Mouse (Mus musculus): ENCODE data around the gene Klhdc1. TPM values are rescaled to one million over a fixed set of nuclear protein-coding genes. Genes with fewer than 3 reads are reported as not detected.

The Klhdc1 gene
- polyA plus RNA-seq, 1 experiment from 2014 or later, result 20.2 TPM

GRCm38 (mm10) chr12:69262251-69262650, 21.3 kb downstream of the Klhdc1 start:
- TF ChIP-seq EP300 (optimal IDR thresholded peaks at IDR 0.05), result no peak
- no peak for TF ChIP-seq CTCF (IDR thresholded peaks at IDR 0.05; ENCODE audit: low read depth)
- no peaks in the 10 kb centered on the region for H3K36me3 ChIP-seq (ENCODE audit: control insufficient read depth, insufficient read depth, low read length)
- no peak overlapping the region for H3K27ac ChIP-seq (replicated peaks)
- H3K9ac ChIP-seq (ENCODE audit: low read length), result no peak overlapping the region
- no peaks in the 10 kb centered on the region for H3K4me1 ChIP-seq (replicated peaks; ENCODE audit: control insufficient read depth, insufficient read depth)
- no peak for ATAC-seq (ENCODE audit: low FRiP score, low TSS enrichment)
- no peak overlapping the region for H3K4me2 ChIP-seq (replicated peaks; ENCODE audit: low read depth)
- H3K27me3 ChIP-seq (ENCODE audit: control insufficient read depth, insufficient read depth, low read length), result no peaks in the 10 kb centered on the region
- H3K4me3 ChIP-seq (ENCODE audit: low read depth, low read length), result no peak overlapping the region
- WGBS, result 93% methylated on average over 5 of the region's 5 CpGs
- no peak for DNase-seq (ENCODE audit: low spot score)
- H3K9me3 ChIP-seq (ENCODE audit: control insufficient read depth, low read length), result no peaks in the 10 kb centered on the region

GRCm38 (mm10) chr12:69265031-69265430, 24.1 kb downstream of the Klhdc1 start:
- Histone ChIP-seq H3K36me3 (ENCODE audit: control insufficient read depth, insufficient read depth, low read length) (no peaks in the 10 kb centered on the region), H3K4me3 (ENCODE audit: low read depth, low read length) (no peak overlapping the region), H3K27me3 (ENCODE audit: control insufficient read depth, insufficient read depth, low read length) (no peaks in the 10 kb centered on the region), H3K4me2 (replicated peaks; ENCODE audit: low read depth) (no peak overlapping the region), H3K27ac (replicated peaks) (no peak overlapping the region), H3K4me1 (replicated peaks; ENCODE audit: control insufficient read depth, insufficient read depth) (no peaks in the 10 kb centered on the region), H3K9ac (ENCODE audit: low read length) (no peak overlapping the region), H3K9me3 (ENCODE audit: control insufficient read depth, low read length) (no peaks in the 10 kb centered on the region)
- DNase-seq (ENCODE audit: low spot score) (no peak), ATAC-seq (ENCODE audit: low FRiP score, low TSS enrichment) (no peak)
- WGBS, result 82% methylated on average over 3 of the region's 3 CpGs
- TF ChIP-seq EP300 (optimal IDR thresholded peaks at IDR 0.05), result no peak
- TF ChIP-seq CTCF (IDR thresholded peaks at IDR 0.05; ENCODE audit: low read depth), result no peak

GRCm38 (mm10) chr12:69267956-69268632, 27.1 kb downstream of the Klhdc1 start:
- WGBS, result 79% methylated on average over 11 of the region's 11 CpGs
- Histone ChIP-seq H3K4me3 (ENCODE audit: low read depth, low read length) (no peak overlapping the region), H3K9me3 (ENCODE audit: control insufficient read depth, low read length) (no peaks in the 10 kb centered on the region), H3K4me2 (replicated peaks; ENCODE audit: low read depth) (no peak overlapping the region), H3K9ac (ENCODE audit: low read length) (no peak overlapping the region), H3K4me1 (replicated peaks; ENCODE audit: control insufficient read depth, insufficient read depth) (no peaks in the 10 kb centered on the region), H3K36me3 (ENCODE audit: control insufficient read depth, insufficient read depth, low read length) (no peaks in the 10 kb centered on the region), H3K27me3 (ENCODE audit: control insufficient read depth, insufficient read depth, low read length) (no peaks in the 10 kb centered on the region), H3K27ac (replicated peaks) (no peak overlapping the region)
- ATAC-seq (ENCODE audit: low FRiP score, low TSS enrichment) (no peak), DNase-seq (ENCODE audit: low spot score) (no peak)
- TF ChIP-seq CTCF (IDR thresholded peaks at IDR 0.05; ENCODE audit: low read depth), result no peak
- no peak for TF ChIP-seq EP300 (optimal IDR thresholded peaks at IDR 0.05)

- H3K27me3 ChIP-seq (ENCODE audit: control insufficient read depth, insufficient read depth, low read length), result no peaks in the 10 kb centered on the region
- H3K4me2 ChIP-seq (replicated peaks; ENCODE audit: low read depth), result no peak overlapping the region
- no peaks in the 10 kb centered on the region for H3K36me3 ChIP-seq (ENCODE audit: control insufficient read depth, insufficient read depth, low read length)
- H3K27ac ChIP-seq (replicated peaks), result no peak overlapping the region
- no peak overlapping the region for H3K4me3 ChIP-seq (ENCODE audit: low read depth, low read length)
- 88% methylated on average over 2 of the region's 2 CpGs for WGBS
- no peak overlapping the region for H3K9ac ChIP-seq (ENCODE audit: low read length)
- no peaks in the 10 kb centered on the region for H3K9me3 ChIP-seq (ENCODE audit: control insufficient read depth, low read length)
- H3K4me1 ChIP-seq (replicated peaks; ENCODE audit: control insufficient read depth, insufficient read depth), result no peaks in the 10 kb centered on the region
- TF ChIP-seq EP300 (optimal IDR thresholded peaks at IDR 0.05) (no peak), CTCF (IDR thresholded peaks at IDR 0.05; ENCODE audit: low read depth) (no peak)
- no peak for ATAC-seq (ENCODE audit: low FRiP score, low TSS enrichment)
- DNase-seq (ENCODE audit: low spot score), result no peak
Measured at GRCm38 (mm10) chr12:69268956-69269355, 28.0 kb downstream of the Klhdc1 start.

- Histone ChIP-seq H3K9me3 (ENCODE audit: control insufficient read depth, low read length) (no peaks in the 10 kb centered on the region), H3K4me1 (replicated peaks; ENCODE audit: control insufficient read depth, insufficient read depth) (no peaks in the 10 kb centered on the region), H3K9ac (ENCODE audit: low read length) (no peak overlapping the region), H3K4me2 (replicated peaks; ENCODE audit: low read depth) (no peak overlapping the region), H3K27me3 (ENCODE audit: control insufficient read depth, insufficient read depth, low read length) (no peaks in the 10 kb centered on the region), H3K36me3 (ENCODE audit: control insufficient read depth, insufficient read depth, low read length) (no peaks in the 10 kb centered on the region), H3K27ac (replicated peaks) (peak overlapping the region; percentile 20), H3K4me3 (ENCODE audit: low read depth, low read length) (no peak overlapping the region)
- 26% methylated on average over 1 of the region's 1 CpGs for WGBS
- peak; percentile 38 for DNase-seq (ENCODE audit: low spot score)
- no peak for TF ChIP-seq CTCF (IDR thresholded peaks at IDR 0.05; ENCODE audit: low read depth)
- TF ChIP-seq EP300 (optimal IDR thresholded peaks at IDR 0.05), result no peak
- peak; percentile 83 for ATAC-seq (ENCODE audit: low FRiP score, low TSS enrichment)
Measured at GRCm38 (mm10) chr12:69279931-69280469, 39.0 kb downstream of the Klhdc1 start.

GRCm38 (mm10) chr12:69280915-69281314, 39.9 kb downstream of the Klhdc1 start:
- 89% methylated on average over 3 of the region's 3 CpGs for WGBS
- Histone ChIP-seq H3K27me3 (ENCODE audit: control insufficient read depth, insufficient read depth, low read length) (no peaks in the 10 kb centered on the region), H3K4me2 (replicated peaks; ENCODE audit: low read depth) (no peak overlapping the region), H3K36me3 (ENCODE audit: control insufficient read depth, insufficient read depth, low read length) (no peaks in the 10 kb centered on the region), H3K4me1 (replicated peaks; ENCODE audit: control insufficient read depth, insufficient read depth) (no peaks in the 10 kb centered on the region), H3K9ac (ENCODE audit: low read length) (no peak overlapping the region), H3K4me3 (ENCODE audit: low read depth, low read length) (no peak overlapping the region), H3K9me3 (ENCODE audit: control insufficient read depth, low read length) (no peaks in the 10 kb centered on the region), H3K27ac (replicated peaks) (no peak overlapping the region)
- ATAC-seq (ENCODE audit: low FRiP score, low TSS enrichment), result no peak
- TF ChIP-seq EP300 (optimal IDR thresholded peaks at IDR 0.05) (no peak), CTCF (IDR thresholded peaks at IDR 0.05; ENCODE audit: low read depth) (no peak)
- DNase-seq (ENCODE audit: low spot score), result no peak

Measured in stomach, postnatal 0 days (tissue).